Mouse (Mus musculus): ENCODE data around the gene Tdgf1. TPM values are rescaled to one million over a fixed set of nuclear protein-coding genes. Genes with fewer than 3 reads are reported as not detected.

Tdgf1 gene
- total RNA-seq, 1 experiment: 904 TPM

DNA sequence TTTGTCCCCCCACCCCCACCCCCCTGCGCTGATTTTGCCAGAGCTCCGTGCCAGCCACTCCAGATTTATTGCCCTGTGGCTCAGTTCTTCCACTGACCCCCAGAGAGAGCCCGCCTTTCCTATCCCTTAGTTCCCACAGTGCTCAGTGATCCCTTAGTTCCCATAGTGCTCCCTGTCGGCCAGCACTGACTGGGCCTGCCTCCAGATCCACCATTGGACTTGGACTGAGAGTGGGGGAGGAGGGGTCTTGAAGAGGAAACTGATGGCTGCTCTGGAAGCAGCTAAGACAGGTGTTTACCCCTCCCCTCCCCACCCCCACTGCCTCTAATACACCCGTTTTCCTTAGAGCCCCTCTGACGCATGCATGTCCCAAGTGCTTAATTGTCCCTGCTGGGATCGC, 50.0 kb downstream of the Tdgf1 start:
- in situ Hi-C loops (cut with MboI; ENCODE audit: low sequenced_read_pairs in 2 of 2, unreplicated experiment in 2 of 2): no loop called here
- Histone ChIP-seq H3K36me3 (ENCODE audit: control insufficient read depth, insufficient read depth, low read length, poor library complexity, severe bottlenecking) (peaks cover 26% of the 10 kb centered on the region; the same call in 1 of the 2 replicates), H3K27ac (ENCODE audit: insufficient read depth, low read depth, low read length, poor library complexity, severe bottlenecking) (peak overlapping the region; percentile 44; the same call in 1 of the 2 replicates), H3K4me3 (ENCODE audit: insufficient read depth in 1 of 2, low read depth in 1 of 2, low read length in 2 of 2, poor library complexity in 1 of 2, severe bottlenecking in 1 of 2) (peak overlapping the region in 1 of 2 experiments; percentile 2; a peak in 1 of 4 replicates), H3K4me1 (ENCODE audit: control insufficient read depth in 2 of 2, insufficient read depth in 2 of 2, low read length in 2 of 2, poor library complexity in 1 of 2) (peaks cover 0 to 8% of the 10 kb centered on the region in 2 experiments; a peak in 1 of 4 replicates), H3K9ac (ENCODE audit: insufficient read depth, low read depth, low read length, poor library complexity, severe bottlenecking) (no peak overlapping the region), H3K9me3 (ENCODE audit: control insufficient read depth, insufficient read depth, low read depth, low read length) (no peaks in the 10 kb centered on the region)
- TF ChIP-seq MAFK (IDR thresholded peaks at IDR 0.05; ENCODE audit: insufficient read depth, low read depth, low read length) (no peak), HCFC1 (IDR thresholded peaks at IDR 0.05; ENCODE audit: borderline replicate concordance, insufficient read depth, low read length) (no peak), CHD2 (IDR thresholded peaks at IDR 0.05; ENCODE audit: low read depth, low read length) (no peak), ZC3H11A (IDR thresholded peaks at IDR 0.05; ENCODE audit: borderline replicate concordance, low read depth, low read length) (no peak), ZNF384 (IDR thresholded peaks at IDR 0.05; ENCODE audit: low read depth, low read length) (no peak)
- DNase-seq (ENCODE audit: low read depth, low spot score): no peak

DNA sequence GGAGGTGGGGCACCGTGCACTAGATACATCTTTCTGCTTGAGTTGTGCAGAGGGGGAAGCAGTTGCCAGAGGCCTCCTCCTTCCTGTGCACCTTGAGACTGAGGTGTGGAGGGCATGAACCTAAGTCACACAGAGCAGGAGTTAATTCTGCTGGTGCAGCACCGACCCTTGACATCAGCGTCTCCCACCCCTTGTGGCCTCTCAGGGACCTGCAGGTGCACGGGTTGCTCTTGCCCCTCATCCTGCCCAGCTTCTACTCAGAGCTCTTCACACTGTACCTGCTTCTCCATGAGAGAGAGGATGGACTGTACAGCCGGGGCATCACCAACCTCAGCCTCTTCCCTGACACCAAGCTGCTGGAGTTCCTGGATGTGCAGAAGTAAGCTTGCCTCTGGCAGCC, 50.5 kb downstream of the Tdgf1 start:
- peaks cover 31% of the 10 kb centered on the region; the same call in 1 of the 2 replicates for H3K36me3 ChIP-seq (ENCODE audit: control insufficient read depth, insufficient read depth, low read length, poor library complexity, severe bottlenecking)
- TF ChIP-seq ZNF384 (IDR thresholded peaks at IDR 0.05; ENCODE audit: low read depth, low read length) (no peak), ZC3H11A (IDR thresholded peaks at IDR 0.05; ENCODE audit: borderline replicate concordance, low read depth, low read length) (no peak), HCFC1 (IDR thresholded peaks at IDR 0.05; ENCODE audit: borderline replicate concordance, insufficient read depth, low read length) (no peak), CHD2 (IDR thresholded peaks at IDR 0.05; ENCODE audit: low read depth, low read length) (no peak)
- H3K4me3 ChIP-seq (ENCODE audit: insufficient read depth in 1 of 2, low read depth in 1 of 2, low read length in 2 of 2, poor library complexity in 1 of 2, severe bottlenecking in 1 of 2): no peak overlapping the region
- DNase-seq (ENCODE audit: low read depth, low spot score): no peak
- no peak overlapping the region for H3K27ac ChIP-seq (ENCODE audit: insufficient read depth, low read depth, low read length, poor library complexity, severe bottlenecking)
- no peak overlapping the region for H3K9ac ChIP-seq (ENCODE audit: insufficient read depth, low read depth, low read length, poor library complexity, severe bottlenecking)
- H3K9me3 ChIP-seq (ENCODE audit: control insufficient read depth, insufficient read depth, low read depth, low read length): no peaks in the 10 kb centered on the region
- H3K4me1 ChIP-seq (ENCODE audit: control insufficient read depth in 2 of 2, insufficient read depth in 2 of 2, low read length in 2 of 2, poor library complexity in 1 of 2): peaks cover 0 to 8% of the 10 kb centered on the region in 2 experiments; a peak in 1 of 4 replicates
- in situ Hi-C loops (cut with MboI; ENCODE audit: low sequenced_read_pairs in 2 of 2, unreplicated experiment in 2 of 2): no loop called here

DNA sequence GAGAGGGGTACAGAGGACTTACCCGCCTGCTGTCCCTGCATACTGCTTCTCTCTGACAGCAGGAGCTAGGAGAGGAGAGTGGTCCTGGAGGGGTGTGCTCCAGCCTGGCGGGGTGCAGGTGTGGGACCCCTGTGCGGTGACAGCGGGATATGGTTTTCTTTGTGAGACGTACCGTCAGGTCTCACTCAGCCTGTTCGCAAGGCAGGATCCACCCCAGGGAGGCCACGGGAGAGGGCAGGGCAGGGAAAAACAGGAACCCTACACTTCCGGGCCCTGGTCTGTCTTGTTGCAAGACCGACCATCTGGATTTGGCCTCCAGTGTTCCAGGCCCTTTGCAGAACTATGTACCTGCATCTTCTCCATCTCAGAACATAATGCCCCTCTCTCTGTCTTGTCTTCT, 52.5 kb downstream of the Tdgf1 start:
- no peak for DNase-seq (ENCODE audit: low read depth, low spot score)
- Histone ChIP-seq H3K4me1 (ENCODE audit: control insufficient read depth in 2 of 2, insufficient read depth in 2 of 2, low read length in 2 of 2, poor library complexity in 1 of 2) (peaks cover 2 to 25% of the 10 kb centered on the region in 2 experiments; a peak in 2 of 4 replicates), H3K4me3 (ENCODE audit: insufficient read depth in 1 of 2, low read depth in 1 of 2, low read length in 2 of 2, poor library complexity in 1 of 2, severe bottlenecking in 1 of 2) (no peak overlapping the region), H3K27ac (ENCODE audit: insufficient read depth, low read depth, low read length, poor library complexity, severe bottlenecking) (no peak overlapping the region), H3K36me3 (ENCODE audit: control insufficient read depth, insufficient read depth, low read length, poor library complexity, severe bottlenecking) (peaks cover 23% of the 10 kb centered on the region; the same call in 1 of the 2 replicates), H3K9ac (ENCODE audit: insufficient read depth, low read depth, low read length, poor library complexity, severe bottlenecking) (no peak overlapping the region), H3K9me3 (ENCODE audit: control insufficient read depth, insufficient read depth, low read depth, low read length) (no peaks in the 10 kb centered on the region)
- TF ChIP-seq HCFC1 (IDR thresholded peaks at IDR 0.05; ENCODE audit: borderline replicate concordance, insufficient read depth, low read length) (no peak), ZC3H11A (IDR thresholded peaks at IDR 0.05; ENCODE audit: borderline replicate concordance, low read depth, low read length) (no peak), CHD2 (IDR thresholded peaks at IDR 0.05; ENCODE audit: low read depth, low read length) (no peak), MAFK (IDR thresholded peaks at IDR 0.05; ENCODE audit: insufficient read depth, low read depth, low read length) (no peak), ZNF384 (IDR thresholded peaks at IDR 0.05; ENCODE audit: low read depth, low read length) (no peak)
- in situ Hi-C loops (cut with MboI; ENCODE audit: low sequenced_read_pairs in 2 of 2, unreplicated experiment in 2 of 2): no loop called here

DNA sequence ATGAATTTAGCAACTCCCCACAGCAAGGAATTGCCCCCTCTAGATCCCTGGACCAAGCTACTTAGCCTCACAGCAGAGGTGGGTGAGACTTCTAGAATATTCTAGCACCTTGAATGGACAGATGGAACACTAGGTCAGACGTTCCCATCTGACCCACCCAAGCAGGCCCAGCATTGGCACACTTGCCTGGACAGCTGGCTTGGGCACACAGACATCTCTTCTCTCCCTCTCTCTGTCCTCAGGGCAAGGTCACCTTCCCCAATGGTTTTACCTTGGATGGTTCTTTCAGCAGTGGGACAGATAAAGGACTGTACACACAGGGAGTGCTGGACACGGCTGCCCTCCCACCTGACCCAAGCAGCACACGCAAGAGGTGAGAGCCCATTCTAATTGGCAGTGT, 53.4 kb downstream of the Tdgf1 start:
- in situ Hi-C loops (cut with MboI; ENCODE audit: low sequenced_read_pairs in 2 of 2, unreplicated experiment in 2 of 2): no loop called here
- Histone ChIP-seq H3K4me1 (ENCODE audit: control insufficient read depth in 2 of 2, insufficient read depth in 2 of 2, low read length in 2 of 2, poor library complexity in 1 of 2) (peaks cover 2 to 32% of the 10 kb centered on the region in 2 experiments; a peak in 2 of 4 replicates), H3K36me3 (ENCODE audit: control insufficient read depth, insufficient read depth, low read length, poor library complexity, severe bottlenecking) (peaks cover 14% of the 10 kb centered on the region; the same call in 1 of the 2 replicates), H3K4me3 (ENCODE audit: insufficient read depth in 1 of 2, low read depth in 1 of 2, low read length in 2 of 2, poor library complexity in 1 of 2, severe bottlenecking in 1 of 2) (no peak overlapping the region), H3K9ac (ENCODE audit: insufficient read depth, low read depth, low read length, poor library complexity, severe bottlenecking) (no peak overlapping the region), H3K9me3 (ENCODE audit: control insufficient read depth, insufficient read depth, low read depth, low read length) (no peaks in the 10 kb centered on the region), H3K27ac (ENCODE audit: insufficient read depth, low read depth, low read length, poor library complexity, severe bottlenecking) (no peak overlapping the region)
- no peak for TF ChIP-seq CHD2 (IDR thresholded peaks at IDR 0.05; ENCODE audit: low read depth, low read length)
- no peak for TF ChIP-seq HCFC1 (IDR thresholded peaks at IDR 0.05; ENCODE audit: borderline replicate concordance, insufficient read depth, low read length)
- TF ChIP-seq ZNF384 (IDR thresholded peaks at IDR 0.05; ENCODE audit: low read depth, low read length): no peak
- TF ChIP-seq MAFK (IDR thresholded peaks at IDR 0.05; ENCODE audit: insufficient read depth, low read depth, low read length): no peak
- TF ChIP-seq ZC3H11A (IDR thresholded peaks at IDR 0.05; ENCODE audit: borderline replicate concordance, low read depth, low read length): no peak
- no peak for DNase-seq (ENCODE audit: low read depth, low spot score)
